Mouse (Mus musculus): ENCODE measurements around the gene Brip1.

DNA sequence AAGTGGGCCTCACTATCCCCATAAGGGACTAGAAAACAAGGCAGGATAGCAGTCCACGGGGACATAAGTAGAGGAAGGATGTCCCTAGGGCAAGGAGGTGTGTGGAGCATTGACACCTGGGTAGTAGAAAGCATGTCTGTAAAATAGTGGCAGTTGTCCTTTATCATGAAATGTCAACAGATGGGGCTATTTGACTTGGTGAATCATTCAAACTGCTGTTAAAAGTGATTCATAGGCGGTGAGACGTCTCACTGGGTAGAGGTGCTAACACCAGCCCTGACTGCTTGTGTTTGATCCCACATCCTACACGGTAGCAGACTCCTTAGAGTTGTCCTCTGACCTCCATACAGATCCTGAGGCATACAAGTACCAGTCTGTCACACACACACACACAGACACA lies 168.1 kb downstream of the Brip1 start:
- TF ChIP-seq CTCF (conservative IDR thresholded peaks at IDR 0.05; ENCODE audit: insufficient read depth, insufficient read length, low read depth, low read length) (no peak), POLR2A (IDR thresholded peaks at IDR 0.05; ENCODE audit: low read depth, low read length) (no peak)
